Mouse (Mus musculus) adrenal gland, postnatal 4 days (tissue): ENCODE results near the gene Iffo1. TPM values are rescaled to one million over a fixed set of nuclear protein-coding genes. Genes with fewer than 3 reads are reported as not detected.

Experiments used
- DNase-seq, 2 experiments: peaks; one replicate each; pipeline ENCODE4 v3.0.0; 2021 to 2022; ENCODE audit warnings: low spot score in 2 of 2, mixed read lengths in 2 of 2
- long read RNA-seq, 2 experiments: library from polyadenylated mRNA; stranded (forward); transcript quantifications; one replicate each; pipeline ENCODE4 v2.0.0; 2021
- total RNA-seq, 2 experiments: library from RNA; stranded (reverse); gene quantifications; 2 replicates each; pipeline ENCODE4 v1.2.3; 2021

The Iffo1 gene
- 10 to 100 TPM; 42.7 to 49.9 TPM for total RNA-seq
- long read RNA-seq, experiment 1, partial matches to known transcripts: 7 of 18 reads
- long read RNA-seq, experiment 1, other reads (novel, unspliced or antisense): 8 of 18 reads
- long read RNA-seq, experiment 2, transcript Iffo1-202 (9 exons, 2,840 nt): major isoform, 6 of 37 reads
- long read RNA-seq, experiment 2, partial matches to known transcripts: 7 of 37 reads
- long read RNA-seq, experiment 2, other reads (novel, unspliced or antisense): 20 of 37 reads

- DNase-seq: peak; percentile 67 to 84
These were observed at the start of gene Iffo1 for GRCm38 (mm10) chr6:125145001-125145400. Gene Iffo1, plus strand, starts transcription at chr6:125145241.

- peak; percentile 96 to 98 for DNase-seq
These were observed 49.4 kb upstream of the Iffo1 start, which contains the start of gene Chd4 for GRCm38 (mm10) chr6:125095391-125096278. Gene Chd4, plus strand, starts transcription at chr6:125095981.

- no peak for DNase-seq
These were observed 48.8 kb upstream of the Iffo1 start for GRCm38 (mm10) chr6:125096279-125096596.

- DNase-seq: peak; percentile 40 to 55
These were observed 48.3 kb upstream of the Iffo1 start for GRCm38 (mm10) chr6:125096597-125097345.

- DNase-seq: no peak
These were observed 47.7 kb upstream of the Iffo1 start for GRCm38 (mm10) chr6:125097346-125097689.

- DNase-seq: no peak
These were observed 47.1 kb upstream of the Iffo1 start for GRCm38 (mm10) chr6:125097951-125098350.

- no peak for DNase-seq
These were observed 46.5 kb upstream of the Iffo1 start for GRCm38 (mm10) chr6:125098513-125098912.

GRCm38 (mm10) chr6:125099421-125099971, 45.5 kb upstream of the Iffo1 start:
- no peak for DNase-seq

- DNase-seq: no peak
These were observed 43.6 kb upstream of the Iffo1 start for GRCm38 (mm10) chr6:125101444-125101843.

GRCm38 (mm10) chr6:125104223-125104622, 40.8 kb upstream of the Iffo1 start:
- DNase-seq: no peak

- DNase-seq: no peak
These were observed 37.3 kb upstream of the Iffo1 start for GRCm38 (mm10) chr6:125107705-125108104.

GRCm38 (mm10) chr6:125109371-125109770, 35.7 kb upstream of the Iffo1 start:
- no peak for DNase-seq

GRCm38 (mm10) chr6:125110927-125111326, 34.1 kb upstream of the Iffo1 start:
- DNase-seq: no peak

GRCm38 (mm10) chr6:125112553-125112952, 32.5 kb upstream of the Iffo1 start:
- no peak for DNase-seq

- no peak for DNase-seq
These were observed 25.7 kb upstream of the Iffo1 start for GRCm38 (mm10) chr6:125119387-125119786.

- no peak for DNase-seq
These were observed 16.3 kb upstream of the Iffo1 start for GRCm38 (mm10) chr6:125128724-125129123.

- DNase-seq: no peak
These were observed 15.2 kb upstream of the Iffo1 start for GRCm38 (mm10) chr6:125129710-125130402.

- peak; percentile 69 to 72 for DNase-seq
These were observed 13.5 kb upstream of the Iffo1 start, which contains the start of gene Nop2 for GRCm38 (mm10) chr6:125131302-125132156. Gene Nop2, plus strand, starts transcription at chr6:125131909.

GRCm38 (mm10) chr6:125132470-125132869, 12.6 kb upstream of the Iffo1 start:
- DNase-seq: no peak
